Mouse (Mus musculus) heart, adult 2 months (tissue): Measurements from ENCODE around the gene Pecam1. TPM values are rescaled to one million over a fixed set of nuclear protein-coding genes. Genes with fewer than 3 reads are reported as not detected.
"Not testable (repeated sequence)": the region's sequence is repeated elsewhere in the genome, so short reads cannot be mapped to it uniquely, and the experiment has no call there.

ENCODE experiments used
- DNase-seq, 2 experiments: peaks; one replicate each; pipeline ENCODE4 v3.0.0; 2021
- H3K27ac ChIP-seq: fragments of 200-600 bp; 2 replicates; pipeline ENCODE4 v1.8.1; 2022
- H3K27me3 ChIP-seq: fragments of 200-500 bp; 2 replicates; pipeline ENCODE4 v1.6.1; 2012; ENCODE audit warnings: mild to moderate bottlenecking, low read length, inconsistent platforms, mixed read lengths; ENCODE audit not compliant: control insufficient read depth, insufficient read depth
- H3K36me3 ChIP-seq: fragments of 200-500 bp; 2 replicates; pipeline ENCODE4 v1.6.1; 2012; ENCODE audit warnings: low read length, inconsistent platforms; ENCODE audit not compliant: control insufficient read depth, insufficient read depth
- H3K4me1 ChIP-seq: fragments of 200-500 bp; 2 replicates; pipeline ENCODE4 v1.6.1; 2011; ENCODE audit warnings: low read length; ENCODE audit not compliant: control insufficient read depth, insufficient read depth
- H3K4me3 ChIP-seq: fragments of 200-600 bp; 2 replicates; pipeline ENCODE4 v1.8.1; 2022
- H3K79me2 ChIP-seq: fragments of 200-500 bp; replicated peaks from 2 replicates; pipeline ENCODE4 v1.6.1; 2012; ENCODE audit warnings: mild to moderate bottlenecking, inconsistent platforms, low read length, moderate library complexity, mixed read lengths; ENCODE audit not compliant: control insufficient read depth, insufficient read depth
- H3K9ac ChIP-seq: fragments of 200-500 bp; 2 replicates; pipeline ENCODE4 v1.6.1; 2012; ENCODE audit warnings: low read depth, mild to moderate bottlenecking, control low read depth, inconsistent platforms, low read length, mixed read lengths
- CTCF ChIP-seq: fragments of 200-600 bp; IDR thresholded peaks from 2 replicates; pipeline ENCODE4 v1.8.1; 2022; ENCODE audit warnings: antibody characterized with exemption, mild to moderate bottlenecking, moderate library complexity
- EP300 ChIP-seq: fragments of 200-500 bp; IDR thresholded peaks from 2 replicates; pipeline ENCODE4 v1.6.1; 2011; ENCODE audit warnings: low read depth, low read length, control low read depth; ENCODE audit not compliant: insufficient read depth
- POLR2A ChIP-seq: fragments of 200-500 bp; IDR thresholded peaks from 2 replicates; pipeline ENCODE4 v1.6.1; 2011; ENCODE audit warnings: mild to moderate bottlenecking, low read depth, low read length, control low read depth; ENCODE audit not compliant: insufficient read depth
- WGBS: fragments of 180-500 bp; shearing (Covaris S2); methylation state at CpG from one replicate; pipeline ENCODE4 v1.1.7; 2018; 5-methylcytosine and 5-hydroxymethylcytosine counted together
- intact Hi-C: fragments of 180-260 bp; cut with DNase I; formaldehyde crosslinking; loops from one replicate; pipeline ENCODE4 v1.15.1; 2025
- polyA plus RNA-seq: library from polyadenylated mRNA; depleted of rRNA; stranded (reverse); fragments of >200 nt; gene quantifications from 2 replicates; pipeline ENCODE4 v1.2.3, GENCODE M21; 2012
- total RNA-seq, 2 experiments: library from RNA; stranded (reverse); gene quantifications; 2 replicates each; pipeline ENCODE4 v1.2.3; 2021

The Pecam1 gene
- total and polyA plus RNA-seq, 3 experiments, result 78.3 to 123 (median 114) TPM

- intact Hi-C loops, result no loop called here
- DNase-seq, result no peak
- 38% methylated on average over 5 of the region's 5 CpGs for WGBS
- 0 out of 2 replicates have a peak, but pooled peaks cover 1% of the 10 kb centered on the region for H3K27me3 ChIP-seq
- no peak overlapping the region for H3K4me3 ChIP-seq
- H3K9ac ChIP-seq, result no peak overlapping the region
- H3K79me2 ChIP-seq, result no peaks in the 10 kb centered on the region
- no peak for TF ChIP-seq EP300
- TF ChIP-seq CTCF, result no peak
- TF ChIP-seq POLR2A, result no peak
- no peak overlapping the region for H3K27ac ChIP-seq
- no peaks in the 10 kb centered on the region for H3K36me3 ChIP-seq
- peaks cover 2% of the 10 kb centered on the region; the same call in 1 of the 2 replicates for H3K4me1 ChIP-seq
These were observed 111.1 kb downstream of the Pecam1 start for GRCm38 (mm10) chr11:106639356-106639692.

DNA sequence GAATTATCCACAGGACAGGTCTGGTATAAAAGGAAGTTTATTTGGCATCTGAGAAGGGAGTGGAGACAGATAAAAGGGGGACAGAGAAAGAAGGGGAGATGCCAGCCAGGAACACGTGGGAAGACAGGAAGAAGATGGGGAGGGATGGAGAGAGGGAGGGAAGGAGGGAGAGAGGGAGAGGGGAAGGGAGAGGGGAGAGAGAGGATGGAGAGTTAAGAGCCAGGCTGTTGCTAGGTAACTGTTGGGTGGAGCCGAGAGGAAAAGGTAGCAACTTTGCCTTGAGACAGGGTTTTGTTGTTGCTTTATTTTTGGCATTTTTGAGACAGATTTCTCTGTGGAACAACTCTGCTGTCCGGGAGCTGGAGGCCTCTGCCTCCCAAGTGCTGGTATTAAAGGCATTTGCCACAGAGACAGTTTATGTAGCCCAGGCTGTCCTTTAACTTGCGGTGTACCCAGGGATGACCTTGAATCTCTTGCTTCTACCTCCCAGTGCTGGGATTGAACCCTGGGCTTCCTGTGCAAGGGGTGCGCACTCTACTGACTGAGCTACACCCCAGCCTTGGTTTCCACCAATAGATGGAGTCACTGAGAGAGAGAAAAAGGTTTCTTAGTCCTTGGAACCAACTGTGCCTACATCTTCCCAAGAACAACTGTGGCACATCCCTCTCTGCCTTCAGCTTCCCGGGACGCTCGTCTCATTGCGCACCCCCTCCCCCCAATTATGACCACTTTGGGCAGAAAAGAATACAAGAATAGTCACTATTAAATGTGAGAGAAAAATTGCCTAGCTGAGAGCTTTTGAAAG is 111.7 kb downstream of the Pecam1 start:
- intact Hi-C loops, result no loop called here
- H3K27ac ChIP-seq, result no peak overlapping the region
- H3K79me2 ChIP-seq, result no peaks in the 10 kb centered on the region
- DNase-seq, result no peak
- H3K4me3 ChIP-seq, result no peak overlapping the region
- H3K4me1 ChIP-seq, result peaks cover 2% of the 10 kb centered on the region; the same call in 1 of the 2 replicates
- no peak overlapping the region for H3K9ac ChIP-seq
- H3K27me3 ChIP-seq, result 0 out of 2 replicates have a peak, but pooled peaks cover 1% of the 10 kb centered on the region
- TF ChIP-seq EP300 (no peak), POLR2A (no peak), CTCF (no peak)
- WGBS, result 60% methylated on average over 9 of the region's 9 CpGs
- no peaks in the 10 kb centered on the region for H3K36me3 ChIP-seq

GRCm38 (mm10) chr11:106637754-106638153 is 112.7 kb downstream of the Pecam1 start:
- DNase-seq, result no peak
- Histone ChIP-seq H3K79me2 (no peaks in the 10 kb centered on the region), H3K27me3 (0 out of 2 replicates have a peak, but pooled peaks cover 1% of the 10 kb centered on the region), H3K4me3 (no peak overlapping the region), H3K9ac (no peak overlapping the region), H3K27ac (no peak overlapping the region), H3K36me3 (no peaks in the 10 kb centered on the region), H3K4me1 (peaks cover 2% of the 10 kb centered on the region; the same call in 1 of the 2 replicates)
- TF ChIP-seq POLR2A (no peak), CTCF (no peak), EP300 (no peak)
- WGBS, result 74% methylated on average over 7 of the region's 7 CpGs
- intact Hi-C loops, result no loop called here

- 52% methylated on average over 2 of the region's 2 CpGs for WGBS
- Histone ChIP-seq H3K9ac (no peak overlapping the region), H3K4me1 (peaks cover 2% of the 10 kb centered on the region; the same call in 1 of the 2 replicates), H3K36me3 (no peaks in the 10 kb centered on the region), H3K27me3 (no peaks in the 10 kb centered on the region), H3K79me2 (no peaks in the 10 kb centered on the region), H3K27ac (no peak overlapping the region), H3K4me3 (no peak overlapping the region)
- TF ChIP-seq CTCF (no peak), EP300 (no peak), POLR2A (no peak)
- intact Hi-C loops, result no loop called here
- DNase-seq, result no peak
These were observed 114.5 kb downstream of the Pecam1 start for GRCm38 (mm10) chr11:106635946-106636345.

GRCm38 (mm10) chr11:106634175-106634574 is 116.3 kb downstream of the Pecam1 start:
- H3K9ac ChIP-seq, H3K27ac ChIP-seq, H3K79me2 ChIP-seq, H3K36me3 ChIP-seq, DNase-seq, H3K4me3 ChIP-seq, H3K27me3 ChIP-seq, intact Hi-C loops, H3K4me1 ChIP-seq: not testable (repeated sequence)
- 94% methylated on average over 3 of the region's 3 CpGs for WGBS

- Histone ChIP-seq H3K27me3 (no peaks in the 10 kb centered on the region), H3K36me3 (no peaks in the 10 kb centered on the region), H3K4me3 (no peak overlapping the region), H3K27ac (no peak overlapping the region), H3K9ac (no peak overlapping the region), H3K79me2 (no peaks in the 10 kb centered on the region), H3K4me1 (no peaks in the 10 kb centered on the region)
- TF ChIP-seq POLR2A (no peak), CTCF (no peak), EP300 (no peak)
- DNase-seq, result no peak
- intact Hi-C loops, result no loop called here
- WGBS, result 92% methylated on average over 2 of the region's 2 CpGs
These were observed 117.0 kb downstream of the Pecam1 start for GRCm38 (mm10) chr11:106633456-106633855.
